Mouse (Mus musculus): ENCODE data around the gene March10. TPM values are rescaled to one million over a fixed set of nuclear protein-coding genes. Genes with fewer than 3 reads are reported as not detected.

March10 gene
- 0.09 TPM in 1 of 2 replicates, not detected in the other for polyA plus RNA-seq (2015; fragmentation: Nextera tagmentation; extraction: Ambion mirVana)

DNA sequence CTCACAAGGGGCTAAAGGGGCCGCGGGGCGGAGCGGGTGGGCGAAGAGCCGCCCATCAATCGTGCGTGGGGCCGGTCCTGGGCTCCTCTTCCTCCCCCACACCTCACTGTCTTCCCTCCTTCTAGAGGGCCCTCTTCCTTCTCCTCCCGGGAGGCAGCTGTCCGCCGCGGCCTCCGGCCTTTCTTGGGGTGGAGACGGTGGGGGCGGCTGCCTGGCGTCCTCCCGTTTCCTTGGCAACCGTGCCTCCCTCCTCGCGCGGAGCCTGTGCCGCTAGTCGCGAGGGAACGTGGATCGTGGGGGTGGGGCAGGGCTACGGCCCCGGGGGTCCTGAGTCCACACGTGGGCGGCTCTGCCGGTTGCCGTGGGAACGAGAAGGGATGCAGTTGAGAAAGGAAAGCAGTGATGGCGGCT is at the start of gene March10:
Gene March10 (minus strand): TSS at position 239 of the 411 bp plus-strand sequence.
- Histone ChIP-seq H3K27ac (no peak within 1 kb of the TSS), H3K4me1 (peaks cover 19% of the 10 kb centered on the region), H3K36me3 (no peaks in the 10 kb centered on the region), H3K9me3 (no peaks in the 10 kb centered on the region), H3K9ac (peak within 1 kb of the TSS; percentile 69), H3K27me3 (0 out of 2 replicates have a peak, but pooled peaks cover 12% of the 10 kb centered on the region), H3K4me3 (peak within 1 kb of the TSS; percentile 54), H3K4me2 (replicated peaks) (peak within 1 kb of the TSS; percentile 93)
- peak; percentile 54 for ATAC-seq (ENCODE audit: low FRiP score, low read depth)
- WGBS: 1% methylated on average over 35 of the region's 35 CpGs

DNA sequence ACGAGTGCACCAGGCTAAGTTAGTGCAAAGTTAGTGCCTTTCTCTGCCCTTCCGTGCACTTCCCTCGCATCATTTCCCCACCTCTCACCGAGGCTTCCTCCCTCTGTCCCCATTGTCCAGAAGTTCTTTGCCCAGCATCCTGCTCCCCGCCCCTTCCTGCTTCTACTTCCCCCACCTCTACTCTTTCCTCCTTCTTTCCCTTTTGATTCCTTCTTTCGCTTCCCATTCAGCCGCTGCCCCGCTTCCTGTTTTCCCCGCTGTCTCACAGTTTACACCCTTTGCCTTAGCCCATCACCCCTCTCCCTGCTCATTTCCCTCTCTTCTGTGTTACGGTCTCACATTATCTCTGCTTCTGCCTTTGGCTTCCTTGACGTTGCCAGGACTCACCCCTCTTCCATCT is 49.8 kb upstream of the March10 start:
- Histone ChIP-seq H3K27ac (no peak overlapping the region), H3K36me3 (no peaks in the 10 kb centered on the region), H3K4me3 (no peak overlapping the region), H3K4me2 (replicated peaks) (no peak overlapping the region), H3K4me1 (peaks cover 28% of the 10 kb centered on the region), H3K27me3 (no peaks in the 10 kb centered on the region), H3K9ac (no peak overlapping the region), H3K9me3 (no peaks in the 10 kb centered on the region)
- ATAC-seq (ENCODE audit: low FRiP score, low read depth): no peak
- WGBS: 87% methylated on average over 11 of the region's 11 CpGs

DNA sequence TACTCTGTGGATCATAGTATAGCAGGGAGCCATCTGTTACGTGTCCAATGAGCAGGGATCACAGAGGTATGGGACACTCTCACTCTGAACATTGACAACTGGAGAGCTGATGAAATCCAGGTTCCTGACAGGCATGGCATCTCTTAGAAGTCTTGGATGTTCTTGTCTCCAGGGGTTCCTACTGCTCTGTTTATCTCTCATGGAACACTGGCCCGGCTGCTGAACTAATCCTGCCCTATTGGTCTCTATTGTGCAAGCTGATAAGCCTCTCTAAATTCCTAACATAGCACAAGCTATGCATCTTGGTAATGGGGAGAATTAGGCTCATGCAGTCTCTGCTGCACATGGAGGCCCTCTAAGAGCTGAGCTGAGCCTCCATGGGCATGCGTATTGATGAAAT is 48.5 kb upstream of the March10 start:
- no peak for ATAC-seq (ENCODE audit: low FRiP score, low read depth)
- no peaks in the 10 kb centered on the region for H3K36me3 ChIP-seq
- WGBS: 65% methylated on average over 3 of the region's 3 CpGs

DNA sequence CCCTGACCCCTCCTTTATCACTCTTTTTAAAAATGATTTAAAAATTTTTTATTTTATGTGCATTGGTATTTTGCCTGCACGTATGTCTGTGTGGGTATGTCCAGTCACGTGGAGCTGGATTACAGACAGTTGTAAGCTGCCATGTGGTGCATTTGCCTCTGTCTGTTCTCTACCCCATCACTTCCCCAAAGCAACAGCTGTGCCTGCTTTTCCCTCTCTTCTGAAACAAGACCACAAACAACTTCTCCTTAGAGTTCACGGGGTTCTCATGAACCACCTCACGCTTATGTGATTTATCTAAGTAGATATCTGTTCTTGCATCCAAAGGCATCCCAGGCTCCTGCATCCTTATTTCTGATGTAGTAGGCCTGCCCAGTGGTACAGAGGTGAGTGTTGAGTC is 45.8 kb upstream of the March10 start:
- Histone ChIP-seq H3K4me3 (no peak overlapping the region), H3K27me3 (no peaks in the 10 kb centered on the region), H3K36me3 (no peaks in the 10 kb centered on the region), H3K9ac (no peak overlapping the region), H3K4me2 (replicated peaks) (no peak overlapping the region), H3K9me3 (no peaks in the 10 kb centered on the region), H3K27ac (no peak overlapping the region), H3K4me1 (peaks cover 15% of the 10 kb centered on the region)
- WGBS: 82% methylated on average over 4 of the region's 4 CpGs
- ATAC-seq (ENCODE audit: low FRiP score, low read depth): no peak

More for the DNA sequence above, 48.5 kb upstream of the March10 start:
- Histone ChIP-seq H3K4me1 (peaks cover 28% of the 10 kb centered on the region), H3K4me3 (no peak overlapping the region), H3K4me2 (replicated peaks) (no peak overlapping the region), H3K9ac (no peak overlapping the region), H3K27me3 (no peaks in the 10 kb centered on the region), H3K9me3 (no peaks in the 10 kb centered on the region), H3K27ac (no peak overlapping the region)

DNA sequence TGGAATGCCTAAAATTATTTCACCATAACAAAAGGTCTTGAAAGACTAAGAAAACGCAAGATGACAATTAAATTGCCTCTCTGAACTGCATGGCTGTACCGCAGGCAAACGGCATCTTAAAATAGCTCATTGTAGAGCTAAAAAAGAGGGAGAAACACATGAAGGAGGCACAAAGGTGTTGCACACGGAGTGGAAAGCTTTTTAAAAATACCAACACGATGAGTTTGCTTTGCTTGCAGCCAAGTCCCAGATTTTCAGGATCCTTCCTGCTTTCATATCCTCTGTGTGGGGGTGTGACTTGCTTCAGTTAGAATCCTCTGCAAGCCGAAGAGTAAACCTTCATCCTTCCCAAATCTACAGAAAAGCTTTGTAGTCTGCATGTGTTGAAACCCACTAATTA is 41.0 kb upstream of the March10 start:
- Histone ChIP-seq H3K9ac (no peak overlapping the region), H3K4me1 (peaks cover 22% of the 10 kb centered on the region), H3K4me2 (replicated peaks) (no peak overlapping the region), H3K36me3 (no peaks in the 10 kb centered on the region), H3K4me3 (no peak overlapping the region), H3K27me3 (no peaks in the 10 kb centered on the region), H3K9me3 (no peaks in the 10 kb centered on the region), H3K27ac (no peak overlapping the region)
- 68% methylated on average over 6 of the region's 6 CpGs for WGBS
- no peak for ATAC-seq (ENCODE audit: low FRiP score, low read depth)

DNA sequence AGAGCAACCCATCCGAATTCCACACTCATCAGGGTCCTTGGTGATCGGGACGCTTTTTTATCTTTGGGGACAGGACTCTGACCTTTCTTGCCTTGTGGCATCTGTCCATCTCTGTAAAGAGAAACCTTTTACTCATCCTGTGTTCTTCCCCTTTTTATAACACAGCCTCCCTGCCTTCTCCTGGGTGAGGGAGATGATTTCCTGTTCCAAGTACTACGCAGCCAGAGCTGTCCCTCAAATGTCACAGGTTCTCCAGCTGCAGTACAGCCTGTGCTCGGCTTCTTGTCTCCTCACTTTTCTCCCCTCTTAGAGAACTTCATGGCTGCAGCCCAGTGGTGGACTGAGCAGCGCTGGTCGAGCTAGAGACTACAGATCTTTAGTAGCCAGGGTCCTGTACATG is 40.1 kb upstream of the March10 start:
- 69% methylated on average over 7 of the region's 7 CpGs for WGBS
- Histone ChIP-seq H3K4me1 (peaks cover 22% of the 10 kb centered on the region), H3K9me3 (no peaks in the 10 kb centered on the region), H3K27ac (no peak overlapping the region), H3K27me3 (no peaks in the 10 kb centered on the region), H3K4me3 (no peak overlapping the region), H3K9ac (no peak overlapping the region), H3K4me2 (replicated peaks) (no peak overlapping the region), H3K36me3 (no peaks in the 10 kb centered on the region)
- no peak for ATAC-seq (ENCODE audit: low FRiP score, low read depth)

DNA sequence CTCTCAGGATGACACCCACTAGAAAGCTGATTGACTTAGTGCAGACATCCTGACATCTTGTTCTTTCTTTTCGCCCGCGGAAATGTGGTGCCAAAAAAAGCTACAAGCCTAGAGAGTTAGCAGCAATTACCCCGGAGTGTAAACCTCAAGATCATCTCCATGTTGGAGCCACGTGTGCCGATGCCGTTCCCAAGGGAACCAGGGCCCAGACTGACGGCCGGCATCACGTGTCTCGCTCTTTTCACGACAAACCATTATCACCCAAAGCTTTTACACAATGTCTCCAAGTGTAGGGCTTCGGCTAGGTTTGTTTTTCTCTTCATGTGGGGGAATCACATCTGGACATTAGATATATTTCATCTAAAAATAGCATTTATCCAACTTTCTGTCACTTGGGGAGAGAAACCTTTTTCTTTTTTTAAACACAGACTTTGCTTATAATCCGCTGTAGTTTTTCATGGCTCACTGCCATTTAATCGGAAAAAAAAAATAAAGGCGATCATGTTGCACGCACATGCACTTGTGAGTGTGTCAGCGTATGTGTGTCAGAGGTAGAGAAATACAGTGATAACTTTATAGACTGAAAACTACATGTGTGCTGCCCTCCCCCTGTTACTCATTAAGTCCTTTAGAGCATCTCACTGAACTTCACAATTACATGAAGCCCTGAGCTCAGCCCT is 39.2 kb upstream of the March10 start:
- H3K4me2 ChIP-seq (replicated peaks): peak overlapping the region; percentile 38

DNA sequence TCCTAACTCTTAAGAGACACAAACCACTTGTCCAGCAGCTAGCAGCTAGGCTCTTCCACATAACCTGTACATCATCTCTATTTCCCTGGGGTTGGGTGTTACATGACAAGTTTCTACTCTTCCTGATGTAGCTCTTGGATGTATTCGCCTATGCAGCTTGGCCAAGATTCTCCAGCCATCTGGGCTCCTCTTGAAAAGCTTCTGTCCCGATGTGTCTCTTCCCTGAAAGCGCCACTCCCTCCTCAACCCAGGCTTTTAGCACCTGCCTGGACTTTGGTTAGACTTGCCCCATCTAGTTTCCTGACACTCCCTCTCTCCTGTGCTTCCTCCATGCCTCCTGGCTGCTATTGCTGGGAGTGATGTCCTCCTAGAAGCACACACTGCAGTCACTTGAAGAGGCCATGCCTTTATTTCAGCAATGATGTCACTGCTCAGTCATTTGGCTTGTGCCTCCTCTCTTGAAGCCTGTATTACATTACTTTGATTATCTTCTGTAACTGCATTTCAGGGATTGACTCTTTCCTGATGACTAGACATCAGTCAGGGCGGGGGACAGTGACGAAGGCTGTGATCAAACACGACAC is 38.3 kb upstream of the March10 start:
- Histone ChIP-seq H3K9ac (no peak overlapping the region), H3K4me3 (no peak overlapping the region), H3K4me1 (peaks cover 22% of the 10 kb centered on the region), H3K9me3 (no peaks in the 10 kb centered on the region), H3K27ac (no peak overlapping the region), H3K27me3 (no peaks in the 10 kb centered on the region), H3K36me3 (no peaks in the 10 kb centered on the region), H3K4me2 (replicated peaks) (no peak overlapping the region)
- no peak for ATAC-seq (ENCODE audit: low FRiP score, low read depth)
- 80% methylated on average over 6 of the region's 6 CpGs for WGBS

More for the DNA sequence above, 39.2 kb upstream of the March10 start:
- no peak for ATAC-seq (ENCODE audit: low FRiP score, low read depth)
- WGBS: 56% methylated on average over 18 of the region's 18 CpGs
- Histone ChIP-seq H3K36me3 (no peaks in the 10 kb centered on the region), H3K9me3 (no peaks in the 10 kb centered on the region), H3K4me1 (peaks cover 22% of the 10 kb centered on the region), H3K27me3 (no peaks in the 10 kb centered on the region), H3K27ac (no peak overlapping the region), H3K4me3 (no peak overlapping the region), H3K9ac (no peak overlapping the region)

DNA sequence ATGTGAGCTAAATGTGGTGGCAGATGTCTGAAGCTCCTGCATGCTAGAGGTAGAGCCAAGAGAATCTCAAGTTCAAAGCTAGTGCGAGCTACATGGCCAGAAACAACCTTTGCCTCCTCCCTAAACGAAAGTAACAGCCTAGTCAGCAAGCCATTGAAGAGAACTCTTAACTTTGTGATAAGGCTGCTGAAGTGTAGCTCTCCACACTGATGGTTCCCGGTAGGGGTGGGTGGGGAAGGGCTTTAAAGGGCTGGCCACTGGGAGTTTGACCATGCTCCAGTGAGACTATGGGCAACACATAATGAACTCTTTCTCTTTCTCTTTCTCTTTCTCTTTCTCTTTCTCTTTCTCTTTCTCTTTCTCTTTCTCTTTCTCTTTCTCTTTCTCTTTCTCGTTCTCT is 35.9 kb upstream of the March10 start:
- H3K36me3 ChIP-seq: no peaks in the 10 kb centered on the region
- H3K9me3 ChIP-seq: no peaks in the 10 kb centered on the region
- WGBS: 77% methylated on average over 4 of the region's 4 CpGs
- H3K4me2 ChIP-seq (replicated peaks): no peak overlapping the region
- H3K27ac ChIP-seq: no peak overlapping the region
- no peak overlapping the region for H3K4me3 ChIP-seq
- H3K4me1 ChIP-seq: peaks cover 20% of the 10 kb centered on the region
- H3K27me3 ChIP-seq: no peaks in the 10 kb centered on the region
- ATAC-seq (ENCODE audit: low FRiP score, low read depth): no peak
- no peak overlapping the region for H3K9ac ChIP-seq

DNA sequence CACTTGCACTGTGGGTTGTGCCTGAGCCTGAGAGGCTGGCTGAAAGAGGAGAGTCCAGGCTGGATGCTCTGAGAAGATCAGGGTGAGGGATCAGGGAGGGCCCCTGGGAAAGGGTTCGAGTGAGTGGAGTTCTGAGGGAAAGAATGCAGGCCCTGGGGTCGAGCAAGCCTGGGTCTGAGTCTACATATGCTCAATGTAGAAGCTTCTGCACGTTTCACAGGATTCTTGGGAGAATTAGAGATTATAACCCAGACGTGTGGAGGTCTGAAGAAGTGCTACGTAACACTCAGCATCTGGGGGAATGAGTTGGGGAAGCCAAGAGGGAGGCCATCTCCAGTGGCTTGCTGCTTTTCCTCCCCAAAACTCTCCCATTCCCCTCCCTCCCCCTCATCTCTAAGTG is 34.4 kb upstream of the March10 start:
- Histone ChIP-seq H3K27ac (no peak overlapping the region), H3K36me3 (no peaks in the 10 kb centered on the region), H3K4me3 (no peak overlapping the region), H3K4me1 (peaks cover 10% of the 10 kb centered on the region), H3K4me2 (replicated peaks) (no peak overlapping the region), H3K9ac (no peak overlapping the region), H3K9me3 (no peaks in the 10 kb centered on the region), H3K27me3 (no peaks in the 10 kb centered on the region)
- no peak for ATAC-seq (ENCODE audit: low FRiP score, low read depth)
- 45% methylated on average over 5 of the region's 5 CpGs for WGBS

DNA sequence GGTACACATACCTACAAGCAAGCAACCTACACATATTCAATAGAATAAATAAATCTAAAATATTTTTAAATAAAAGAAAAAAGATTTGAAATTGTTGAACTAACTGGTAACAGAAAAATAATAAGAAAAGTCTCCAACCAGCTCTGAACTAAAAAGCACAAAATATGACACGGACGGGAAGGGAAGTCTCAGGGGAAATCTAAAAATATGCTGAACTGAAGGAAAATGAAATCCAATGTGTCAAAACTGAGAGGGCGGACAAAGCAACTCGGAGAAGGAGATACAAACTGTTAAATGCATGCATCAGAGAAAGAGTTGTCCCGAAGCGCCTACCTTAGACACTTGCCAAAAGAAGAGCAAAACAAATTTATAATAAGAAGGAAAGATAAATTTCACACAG is 28.9 kb upstream of the March10 start:
- no peak overlapping the region for H3K4me2 ChIP-seq (replicated peaks)
- ATAC-seq (ENCODE audit: low FRiP score, low read depth): no peak
- H3K4me1 ChIP-seq: no peaks in the 10 kb centered on the region
- 88% methylated on average over 6 of the region's 6 CpGs for WGBS
- H3K36me3 ChIP-seq: no peaks in the 10 kb centered on the region
- no peak overlapping the region for H3K9ac ChIP-seq
- H3K27me3 ChIP-seq: no peaks in the 10 kb centered on the region
- no peak overlapping the region for H3K4me3 ChIP-seq
- no peaks in the 10 kb centered on the region for H3K9me3 ChIP-seq
- H3K27ac ChIP-seq: no peak overlapping the region

DNA sequence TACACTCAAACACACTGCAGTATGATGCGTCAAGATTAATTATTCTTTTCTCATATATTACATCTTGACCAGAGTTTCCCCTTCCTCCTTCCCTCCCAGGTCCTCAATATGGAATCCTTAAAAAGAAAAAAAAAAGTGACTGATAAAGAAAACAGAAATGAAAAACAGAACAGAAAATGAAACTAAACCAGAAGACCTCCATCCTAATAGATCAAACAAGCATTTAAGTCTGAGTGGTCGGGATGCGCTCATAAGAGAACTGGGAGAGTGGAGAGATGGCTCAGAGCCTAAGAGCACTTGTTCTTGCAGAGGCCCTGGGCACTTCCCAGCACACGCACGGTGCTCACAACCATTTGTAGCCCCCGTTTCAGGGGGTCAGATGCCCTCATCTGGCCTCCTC is 28.5 kb upstream of the March10 start:
- Histone ChIP-seq H3K4me2 (replicated peaks) (no peak overlapping the region), H3K36me3 (no peaks in the 10 kb centered on the region), H3K9me3 (no peaks in the 10 kb centered on the region), H3K4me1 (no peaks in the 10 kb centered on the region), H3K9ac (no peak overlapping the region), H3K4me3 (no peak overlapping the region), H3K27ac (no peak overlapping the region), H3K27me3 (no peaks in the 10 kb centered on the region)
- WGBS: 74% methylated on average over 6 of the region's 6 CpGs
- ATAC-seq (ENCODE audit: low FRiP score, low read depth): no peak

DNA sequence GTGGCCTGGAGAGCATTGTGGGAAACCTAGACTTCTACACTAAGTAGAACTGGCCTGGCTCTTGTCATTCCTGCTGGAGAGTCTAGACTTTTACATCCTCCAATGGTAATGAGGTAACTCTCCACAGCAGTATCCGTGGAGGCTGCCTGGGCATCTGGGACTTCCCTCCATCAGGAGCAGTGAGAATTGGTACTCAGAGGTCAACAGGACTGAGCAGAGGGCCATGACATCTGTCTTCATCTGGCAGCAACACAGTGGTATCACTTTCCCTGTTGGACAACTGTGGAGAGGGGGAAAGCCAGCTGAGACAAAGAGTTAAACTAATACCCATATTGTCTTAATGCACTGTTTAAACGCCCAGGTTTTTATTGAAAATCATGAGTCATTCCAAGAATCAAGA is 26.2 kb upstream of the March10 start:
- no peak overlapping the region for H3K4me3 ChIP-seq
- ATAC-seq (ENCODE audit: low FRiP score, low read depth): no peak
- H3K27me3 ChIP-seq: no peaks in the 10 kb centered on the region
- WGBS: 61% methylated on average over 2 of the region's 2 CpGs
- no peaks in the 10 kb centered on the region for H3K9me3 ChIP-seq
- no peaks in the 10 kb centered on the region for H3K36me3 ChIP-seq
- H3K27ac ChIP-seq: no peak overlapping the region
- no peak overlapping the region for H3K4me2 ChIP-seq (replicated peaks)
- no peak overlapping the region for H3K9ac ChIP-seq
- H3K4me1 ChIP-seq: no peaks in the 10 kb centered on the region
